Mouse (Mus musculus) 3134 (cell line): Measurements from ENCODE around the gene 4930563M21Rik.
A peak's percentile ranks its signal among the peaks of the same experiment; 100 is the strongest.
"Not testable (repeated sequence)": the region's sequence is repeated elsewhere in the genome, so short reads cannot be mapped to it uniquely, and the experiment has no call there.

Experiments used
- DNase-seq: peaks from one replicate; pipeline ENCODE4 v3.0.0-alpha.2; 2011; ENCODE audit warnings: low spot score; ENCODE audit not compliant: insufficient read length; ENCODE audit errors: extremely low read depth

Gene 4930563M21Rik

DNA sequence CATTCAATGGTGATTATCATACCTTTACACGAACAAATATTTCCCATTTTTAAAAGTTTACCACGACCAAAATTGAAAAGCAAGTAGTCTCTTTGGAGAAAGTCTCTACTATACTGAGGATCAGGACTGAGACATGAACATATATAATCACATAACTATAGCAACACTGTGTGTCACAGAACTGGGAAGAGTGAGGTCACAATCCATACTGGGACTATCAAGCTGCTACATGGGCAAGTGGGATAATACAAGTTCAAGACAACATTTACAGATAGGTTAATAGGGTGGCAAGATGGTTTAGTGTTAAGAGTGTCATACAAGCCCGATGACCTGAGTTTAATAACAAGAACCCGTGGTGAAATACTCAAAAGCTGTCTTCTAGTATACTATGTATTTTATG, at the start of gene 4930563M21Rik:
Gene 4930563M21Rik, minus strand, starts transcription at position 101 of the 400 bp plus-strand sequence.
- DNase-seq: no peak

DNA sequence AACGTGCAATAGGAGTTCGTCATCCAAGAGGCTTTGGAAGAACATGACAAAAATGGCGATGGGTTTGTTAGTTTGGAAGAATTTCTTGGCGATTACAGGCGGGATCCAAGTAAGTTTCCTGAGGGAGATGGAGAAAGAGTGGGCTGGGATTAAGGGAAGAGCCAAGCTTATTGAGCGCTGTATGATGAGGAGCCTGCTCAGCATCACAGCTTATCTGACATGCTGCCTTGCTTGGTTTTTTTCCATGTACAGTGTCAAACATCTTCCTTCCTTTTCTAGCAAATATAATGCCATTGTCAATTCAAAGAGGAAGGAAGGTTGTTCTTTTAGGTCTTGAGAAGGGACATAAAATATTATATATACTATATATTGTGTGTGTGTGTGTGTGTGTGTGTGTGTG, 45.8 kb upstream of the 4930563M21Rik start:
- DNase-seq: no peak

DNA sequence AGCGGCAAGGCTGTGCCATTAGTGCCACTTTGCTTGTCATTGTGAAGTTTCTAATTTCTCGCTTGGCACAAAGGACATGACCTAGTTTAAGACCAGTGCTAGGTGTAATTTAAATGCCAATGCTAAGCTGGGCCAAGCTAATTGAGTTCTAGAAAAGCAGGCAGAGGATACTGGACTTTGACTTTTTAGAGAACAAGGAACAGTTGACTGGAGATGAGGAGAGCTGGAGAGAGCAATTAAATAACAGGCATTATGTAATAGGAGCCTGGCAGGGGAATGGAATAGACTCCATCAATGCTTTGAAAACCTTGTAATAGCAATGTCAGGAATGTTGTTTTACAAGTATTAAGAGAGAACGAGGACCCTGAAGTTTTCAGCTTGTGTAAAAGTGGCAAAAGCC, 43.4 kb upstream of the 4930563M21Rik start:
- DNase-seq: no peak

DNA sequence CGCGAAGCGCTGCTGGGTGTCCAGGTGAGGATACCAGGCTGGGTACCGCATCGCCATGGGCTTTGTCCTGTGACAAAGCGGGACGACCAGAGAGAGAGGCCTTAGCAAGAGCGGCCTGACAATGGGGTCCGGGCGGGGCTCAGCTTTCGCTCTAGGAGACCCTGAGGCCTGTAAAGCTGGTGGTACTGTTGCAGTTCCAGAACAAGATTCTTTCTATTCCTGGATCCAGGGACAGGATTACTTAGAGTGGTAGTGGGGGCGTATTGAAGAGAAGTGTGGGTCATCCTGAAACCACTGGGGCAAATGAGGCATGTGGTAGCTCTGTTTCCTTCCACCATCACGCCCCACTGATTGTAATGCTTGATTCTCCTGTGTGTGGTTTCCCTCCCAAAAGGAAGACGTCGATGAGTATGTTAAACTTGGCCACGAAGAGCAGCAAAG, 31.9 kb upstream of the 4930563M21Rik start:
- DNase-seq: no peak

DNA sequence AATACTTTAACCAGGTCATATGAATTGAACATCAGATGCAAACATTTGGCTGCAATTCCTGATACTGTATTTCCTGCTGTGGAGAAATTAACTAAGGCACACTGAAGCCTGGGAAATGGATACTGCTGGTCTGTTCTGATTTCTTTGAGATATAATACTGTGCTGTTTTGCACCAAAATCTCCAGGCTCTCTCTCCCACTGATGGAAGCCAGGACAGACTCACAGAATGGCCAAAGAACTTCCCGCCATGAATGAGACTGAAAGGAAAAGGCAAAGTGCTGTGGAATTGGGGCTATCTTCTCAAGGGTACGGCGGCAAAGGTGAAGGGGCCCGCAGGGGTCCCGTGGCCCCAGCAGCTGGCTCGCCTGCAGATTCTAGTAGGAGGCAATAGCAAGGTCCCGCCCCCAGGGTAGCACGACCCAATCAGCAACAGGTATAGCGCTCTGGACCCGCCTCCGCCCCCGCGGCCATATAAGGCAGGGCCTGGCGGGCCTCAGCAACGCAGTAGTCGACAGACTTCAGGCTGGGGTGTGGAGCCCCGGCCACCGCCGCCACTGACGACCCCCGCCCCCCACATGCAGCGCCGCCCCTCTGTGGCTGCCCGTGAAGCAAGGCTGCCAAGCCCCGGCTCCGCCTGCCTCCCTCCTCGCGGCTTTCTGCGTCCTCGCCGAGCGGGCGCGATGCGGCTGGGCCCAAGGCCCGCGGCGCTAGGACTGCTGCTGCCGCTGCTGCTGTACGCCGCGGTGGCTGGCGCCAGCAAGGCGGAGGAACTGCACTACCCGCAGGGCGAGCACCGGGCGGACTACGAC, 31.2 kb upstream of the 4930563M21Rik start, which contains the start of gene Rcn2:
Gene Rcn2, plus strand, starts transcription at position 474 of the 809 bp plus-strand sequence.
- DNase-seq: peak; percentile 97

DNA sequence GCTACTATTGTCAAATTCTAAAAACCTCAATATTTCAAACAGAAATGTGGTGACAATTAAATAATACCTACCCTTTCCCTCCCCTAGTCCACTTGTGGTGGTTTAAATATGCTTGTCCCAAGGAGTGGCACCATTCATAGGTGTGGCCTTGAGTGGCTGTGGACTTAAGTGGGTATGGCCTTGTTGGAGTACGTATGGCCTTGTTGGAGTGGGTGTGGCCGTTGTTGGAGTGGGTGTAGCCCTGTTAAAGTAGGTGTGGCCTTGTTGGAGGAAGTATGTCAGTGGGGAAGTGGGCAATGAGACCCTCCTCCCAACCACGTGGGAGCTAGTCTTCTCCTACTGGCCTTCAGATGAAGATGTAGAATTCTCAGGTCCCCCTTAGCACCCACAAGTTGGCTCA, 21.9 kb upstream of the 4930563M21Rik start:
- no peak for DNase-seq

DNA sequence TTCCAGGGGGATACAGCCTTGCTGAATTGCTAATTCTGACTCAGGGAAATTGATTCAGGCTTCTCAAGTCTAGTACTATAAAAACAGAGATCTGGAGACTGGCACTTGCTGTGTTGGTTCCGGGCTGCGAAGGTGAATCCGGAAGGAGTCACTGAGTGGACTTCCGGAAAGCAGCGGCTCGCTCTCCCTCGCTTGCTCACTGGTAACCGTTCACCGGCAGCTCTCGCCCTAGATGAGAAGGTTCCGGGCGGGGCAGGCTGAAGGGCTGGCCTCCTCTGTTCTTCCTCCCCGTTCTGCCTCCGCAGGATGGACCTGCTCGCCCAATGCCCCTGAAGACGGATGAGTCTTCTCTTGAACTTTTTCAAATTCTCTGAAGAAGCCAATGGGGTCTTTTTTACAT, 16.9 kb upstream of the 4930563M21Rik start:
- no peak for DNase-seq

DNA sequence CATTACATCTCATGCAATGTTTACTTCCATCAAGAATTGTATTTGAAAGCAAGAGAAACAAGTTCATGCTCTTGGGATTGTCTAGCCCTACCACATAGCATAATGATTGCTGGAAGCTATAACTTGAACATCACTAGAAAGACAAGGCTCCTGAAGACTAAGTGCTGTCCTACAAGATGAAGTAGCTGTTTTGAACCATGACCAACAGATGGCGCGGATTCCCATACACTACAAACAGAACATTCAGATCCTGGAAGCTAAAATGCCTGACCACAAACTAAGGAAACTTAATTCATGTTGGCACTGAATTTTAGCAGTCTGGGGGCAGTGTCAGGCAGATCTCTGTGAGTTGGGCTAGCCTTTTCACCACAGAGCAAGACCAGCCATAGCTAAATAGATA, 14.4 kb upstream of the 4930563M21Rik start:
- DNase-seq: no peak

DNA sequence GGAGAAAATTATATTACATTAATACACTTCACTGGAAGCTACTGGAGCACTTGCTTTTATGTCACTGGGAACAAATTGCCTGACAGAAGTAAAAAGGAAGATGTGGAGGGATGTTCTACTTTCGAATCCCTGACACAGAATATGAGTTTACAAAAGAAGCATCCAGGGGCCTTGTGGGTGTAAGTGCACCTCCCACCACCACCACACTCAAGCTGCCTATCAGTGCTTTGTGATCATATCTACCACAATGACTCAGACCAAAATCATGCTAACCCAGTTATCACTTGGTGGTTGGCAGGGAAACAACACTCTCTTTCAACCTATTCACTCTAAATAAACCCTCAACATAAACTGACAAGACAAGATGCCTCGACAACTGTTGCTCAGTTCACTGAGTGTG, 5.7 kb downstream of the 4930563M21Rik start:
- DNase-seq: not testable (repeated sequence)

DNA sequence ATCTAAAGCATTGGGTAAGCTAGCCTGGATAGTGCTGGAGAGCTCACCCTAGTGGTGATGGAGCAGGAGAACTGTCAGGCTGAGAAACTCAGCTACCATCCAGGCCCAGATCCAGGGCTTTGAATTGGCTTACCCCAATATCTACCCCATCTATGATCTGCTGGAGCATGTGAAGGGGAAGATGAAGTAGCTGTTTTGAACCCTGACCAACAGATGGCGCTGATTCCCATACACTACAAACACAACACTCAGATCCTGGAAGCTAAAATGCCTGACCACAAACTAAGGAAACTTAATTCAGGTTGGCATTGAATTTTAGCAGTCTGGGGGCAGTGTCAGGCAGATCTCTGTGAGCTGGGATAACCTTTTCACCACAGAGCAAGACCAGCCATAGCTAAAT, 63.5 kb downstream of the 4930563M21Rik start:
- peak; percentile 11 for DNase-seq

DNA sequence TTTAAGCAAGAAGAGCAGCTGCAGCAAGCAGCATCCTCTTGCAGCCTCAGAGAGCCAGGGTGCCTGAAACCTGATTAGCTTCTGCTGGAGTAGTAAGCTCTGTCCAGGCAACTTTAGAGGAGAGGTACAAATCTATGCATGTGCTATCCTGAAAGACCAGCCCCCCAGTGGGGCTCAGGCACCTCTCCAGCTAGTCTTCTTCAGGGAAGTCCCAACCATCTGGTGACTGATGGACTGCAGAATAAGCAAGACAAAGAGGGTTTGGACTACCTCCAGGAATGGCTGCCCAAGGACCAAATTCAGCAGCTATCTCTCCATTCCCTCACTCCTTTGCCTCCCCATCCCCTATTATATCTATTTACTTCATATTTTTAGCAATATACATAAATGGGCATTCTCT, 69.0 kb downstream of the 4930563M21Rik start:
- DNase-seq: no peak

DNA sequence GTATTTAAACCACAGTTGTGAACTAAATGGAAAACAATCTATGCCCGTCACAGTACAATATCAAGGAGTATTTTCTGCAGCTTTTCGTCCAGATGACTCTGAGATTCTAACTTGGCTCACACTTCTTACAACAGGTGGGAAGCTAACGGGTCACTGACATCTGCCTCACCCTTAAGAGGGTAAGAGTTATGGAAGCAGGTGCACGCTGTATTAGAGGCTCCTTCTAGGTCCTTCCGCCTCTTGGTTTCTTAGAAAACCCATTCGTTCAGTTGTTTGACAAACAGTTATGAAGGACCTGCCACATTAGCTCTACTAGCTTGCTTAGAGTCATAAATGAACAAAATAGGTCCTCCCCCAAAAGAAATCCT, 71.7 kb downstream of the 4930563M21Rik start:
- no peak for DNase-seq

DNA sequence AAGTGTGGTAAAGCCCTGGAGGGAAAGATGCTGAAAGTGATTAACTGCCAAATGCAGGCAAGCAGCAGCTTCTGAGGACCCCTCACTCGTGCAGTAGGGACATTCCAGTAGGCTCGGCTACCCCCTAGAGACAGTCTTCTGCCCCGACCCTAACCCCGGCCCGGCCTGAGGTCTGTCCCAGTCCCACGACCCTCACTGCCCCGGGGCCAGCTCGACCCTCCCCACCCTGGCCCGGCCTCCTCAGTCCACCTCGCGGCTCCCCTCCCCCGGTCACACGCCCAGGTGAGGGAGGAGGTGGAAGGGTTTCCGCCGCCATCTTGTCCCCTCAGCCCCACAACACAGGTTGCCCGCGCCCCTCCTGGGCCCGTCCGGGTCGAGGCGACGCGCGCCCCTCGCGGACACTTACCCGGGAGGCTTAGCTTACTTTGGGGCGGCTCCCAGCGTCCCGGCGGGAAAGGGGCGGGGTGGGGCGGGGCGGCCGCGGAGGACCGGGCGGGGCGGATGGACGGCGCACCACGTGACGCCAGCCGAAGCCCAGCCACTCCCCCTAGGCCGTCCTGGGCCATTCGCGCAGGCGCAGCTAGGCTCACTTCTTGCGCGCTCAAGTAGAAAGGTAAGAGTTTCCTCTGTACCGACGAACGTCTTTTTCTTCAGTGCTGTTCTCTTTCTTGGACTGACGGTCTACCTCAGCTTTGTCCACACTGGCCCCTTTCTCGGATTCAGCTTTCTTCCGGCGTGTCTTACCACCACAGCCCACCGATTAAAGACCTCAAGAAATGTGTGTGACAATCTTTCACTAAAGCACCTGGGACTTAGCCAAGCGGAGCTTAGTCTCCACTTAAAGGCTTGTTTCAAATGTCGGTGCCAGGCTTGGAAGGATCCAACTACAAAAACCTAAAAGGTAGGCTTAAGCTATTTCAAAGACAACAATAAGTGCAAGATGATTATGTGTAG, 72.4 kb downstream of the 4930563M21Rik start, which contains the start of gene Scaper:
Gene Scaper, minus strand, starts transcription at position 456 of the 954 bp plus-strand sequence.
- DNase-seq: peak; percentile 91

DNA sequence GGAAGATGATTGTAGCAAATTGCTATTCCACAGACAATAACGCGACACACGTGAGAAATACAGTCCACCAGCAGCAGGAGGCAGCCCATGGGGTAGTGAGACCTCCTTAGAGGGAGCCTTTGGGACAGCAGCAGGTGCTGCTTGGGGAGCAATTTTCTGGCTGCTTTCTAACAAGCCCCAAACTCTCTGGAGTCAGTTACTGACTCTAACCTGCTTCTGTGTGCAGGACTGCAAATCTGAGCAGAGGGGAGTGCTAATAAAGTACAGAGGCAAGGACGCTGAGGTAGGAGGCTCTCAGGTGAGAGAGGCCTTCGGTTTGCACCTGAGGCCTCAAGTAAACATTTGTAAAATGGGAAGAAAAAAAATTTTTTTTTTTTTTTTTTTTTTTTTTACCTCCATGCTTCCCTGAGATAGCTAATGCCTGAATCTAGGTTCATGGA, 73.1 kb downstream of the 4930563M21Rik start:
- no peak for DNase-seq

DNA sequence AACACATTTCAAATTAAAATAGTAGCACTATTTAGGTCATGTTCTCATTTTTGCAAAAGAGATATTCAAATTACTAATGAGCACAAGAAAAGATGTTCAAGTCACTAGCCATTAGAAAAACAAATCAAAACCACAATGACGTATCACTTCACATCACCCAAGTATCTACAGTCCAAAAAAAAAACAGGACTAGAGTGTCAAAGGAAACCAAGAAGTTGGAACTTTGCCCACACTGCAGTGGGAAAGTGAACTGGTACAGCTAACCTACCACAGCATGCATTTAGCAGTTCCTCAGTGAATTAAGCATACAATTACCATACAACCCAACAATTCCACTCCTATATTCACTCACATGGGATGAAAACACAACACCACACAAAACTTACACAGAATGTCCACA, 77.9 kb downstream of the 4930563M21Rik start:
- DNase-seq: no peak

DNA sequence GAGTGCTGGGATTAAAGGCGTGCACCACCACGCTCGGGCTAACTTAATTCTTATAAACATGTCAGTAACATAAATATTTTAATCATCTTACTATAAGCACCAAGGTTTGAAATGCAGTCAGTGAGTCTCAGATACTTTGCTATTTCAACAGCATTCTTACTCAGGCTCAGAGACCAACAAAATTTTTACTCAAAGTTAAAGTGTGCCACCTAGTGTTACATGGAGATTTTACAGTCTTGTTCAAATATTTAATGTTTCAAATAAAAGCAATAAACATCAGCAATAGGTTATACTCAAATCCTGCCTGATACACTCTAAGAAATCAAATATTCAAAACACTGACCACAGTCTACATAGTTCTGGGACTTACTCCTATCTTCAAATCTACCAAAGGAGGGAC, 91.8 kb downstream of the 4930563M21Rik start:
- peak; percentile 14 for DNase-seq

DNA sequence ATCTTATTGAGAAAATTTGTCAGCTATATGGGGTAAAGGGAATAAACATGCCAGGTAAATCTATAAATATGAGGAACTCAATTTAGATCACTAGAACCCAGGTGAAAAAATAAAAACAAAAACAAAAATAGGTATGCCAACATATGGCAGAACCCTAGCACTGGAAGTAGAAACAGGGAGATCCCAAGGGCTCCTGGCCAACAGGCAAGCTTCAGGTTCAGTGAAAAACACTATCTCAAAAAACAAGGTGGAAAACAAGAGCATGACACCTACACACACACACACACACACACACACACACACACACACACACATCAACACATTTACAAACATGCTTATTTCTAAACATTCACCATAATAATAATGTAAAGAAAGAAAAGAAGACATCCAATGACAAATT, 93.6 kb downstream of the 4930563M21Rik start:
- no peak for DNase-seq
